Mouse (Mus musculus): ENCODE measurements at regions not wholly inside any gene's neighbourhood (a gene's known extent, or its start where the extent isn't known, plus 50 kb on each side); places are given as distances from the start of the nearest gene placed in this dataset.

DNA sequence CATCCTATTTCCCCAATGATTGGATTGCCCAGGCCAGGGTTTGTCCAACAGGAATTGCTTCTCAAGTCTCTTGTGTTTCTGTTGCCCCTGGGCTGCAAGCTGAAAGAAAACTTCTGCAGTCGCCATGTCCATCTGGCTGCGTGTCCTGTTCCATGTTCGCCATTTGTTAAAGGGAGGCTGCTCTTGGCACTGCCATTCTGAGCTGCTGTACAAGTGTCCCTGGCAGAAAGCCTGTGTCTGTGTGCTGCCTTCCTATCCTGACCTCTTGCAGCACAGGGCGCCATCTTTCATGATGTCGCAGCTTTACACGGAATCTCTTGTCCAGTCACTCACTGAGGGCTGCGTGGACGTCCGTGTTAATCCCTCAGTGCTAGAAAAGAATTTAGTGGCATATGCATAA is 349.2 kb downstream of the Agtpbp1 start:
- no peak for DNase-seq (ENCODE audit: low spot score in 2 of 2)

GRCm38 (mm10) chr13:59229111-59229541 is 355.9 kb downstream of the Agtpbp1 start:
- no peak for DNase-seq (ENCODE audit: low spot score in 2 of 2)

- no peak for DNase-seq (ENCODE audit: low spot score in 2 of 2)
Observed at GRCm38 (mm10) chr13:59228059-59228830, 356.8 kb downstream of the Agtpbp1 start.

- no peak for DNase-seq (ENCODE audit: low spot score in 2 of 2)
Observed at GRCm38 (mm10) chr13:59227523-59228058, 357.4 kb downstream of the Agtpbp1 start.

DNA sequence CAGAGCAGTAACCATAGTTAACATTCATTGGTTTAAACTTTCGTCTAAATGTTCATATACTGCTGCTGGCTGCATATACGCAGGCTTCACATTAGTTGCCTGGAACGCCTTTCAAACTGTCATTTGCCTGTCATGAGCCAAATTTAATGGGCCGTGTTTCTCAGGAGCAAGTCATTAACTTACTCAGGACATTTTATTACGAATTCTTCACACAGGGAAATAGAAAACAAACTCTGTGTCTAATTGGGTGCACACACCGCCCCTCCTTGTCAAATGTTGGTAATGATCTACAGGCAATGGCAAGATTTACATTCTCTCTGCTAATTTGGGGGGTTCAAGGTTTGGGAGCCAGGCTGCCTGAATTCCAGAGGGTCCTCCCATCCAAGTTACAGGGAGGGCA is 364.4 kb downstream of the Agtpbp1 start:
- no peak for DNase-seq (ENCODE audit: low spot score in 2 of 2)

DNA sequence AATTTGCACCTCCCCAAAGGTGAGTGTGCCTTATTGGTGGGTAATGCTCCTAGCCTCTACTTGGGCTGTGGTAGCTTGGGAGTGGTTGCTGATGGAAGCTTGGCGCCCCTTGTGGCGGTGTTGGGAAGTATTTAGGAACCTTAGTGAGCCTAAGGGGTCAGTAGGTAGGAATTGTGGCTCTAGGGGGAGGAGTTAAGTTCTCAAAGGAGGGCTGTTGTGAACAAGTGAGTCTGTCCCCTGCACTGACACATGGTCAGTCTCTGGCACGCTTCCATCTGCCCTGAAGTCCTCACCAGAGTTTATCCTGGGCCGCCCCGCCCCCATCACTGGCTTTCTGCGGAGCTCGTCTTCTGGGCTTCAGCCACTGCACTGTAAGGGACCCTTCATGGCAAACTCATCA is 364.9 kb downstream of the Agtpbp1 start:
- no peak for DNase-seq (ENCODE audit: low spot score in 2 of 2)

DNA sequence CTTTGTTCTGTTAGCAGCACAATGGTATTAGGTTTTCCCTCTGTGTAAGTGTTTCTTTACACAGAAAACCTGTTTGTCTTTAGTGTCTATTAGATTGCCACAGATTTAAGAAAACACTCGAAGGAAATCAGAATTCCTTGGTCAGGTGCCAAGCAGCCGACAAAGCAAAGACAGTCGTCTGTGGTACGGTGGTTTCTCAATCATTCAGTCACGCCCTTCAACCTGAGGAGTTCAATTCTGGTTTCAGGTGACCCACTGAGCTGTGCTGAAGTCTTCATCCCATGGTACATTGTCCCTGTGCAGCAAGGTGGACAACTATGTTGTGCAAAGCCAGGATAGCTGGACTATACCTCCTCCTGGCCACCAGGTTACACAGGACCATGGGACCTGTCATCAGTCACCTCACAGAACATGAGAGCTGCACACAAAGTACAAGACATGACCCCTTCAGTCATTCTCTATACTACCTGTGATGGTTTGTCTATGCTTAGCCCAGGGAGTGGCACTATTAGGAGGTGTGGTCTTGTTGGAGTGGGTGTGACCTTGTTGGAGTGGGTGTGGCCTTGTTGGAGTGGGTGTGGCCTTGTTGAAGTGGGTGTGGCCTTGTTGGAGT is 368.2 kb downstream of the Agtpbp1 start:
- no peak for DNase-seq (ENCODE audit: low spot score in 2 of 2)

DNA sequence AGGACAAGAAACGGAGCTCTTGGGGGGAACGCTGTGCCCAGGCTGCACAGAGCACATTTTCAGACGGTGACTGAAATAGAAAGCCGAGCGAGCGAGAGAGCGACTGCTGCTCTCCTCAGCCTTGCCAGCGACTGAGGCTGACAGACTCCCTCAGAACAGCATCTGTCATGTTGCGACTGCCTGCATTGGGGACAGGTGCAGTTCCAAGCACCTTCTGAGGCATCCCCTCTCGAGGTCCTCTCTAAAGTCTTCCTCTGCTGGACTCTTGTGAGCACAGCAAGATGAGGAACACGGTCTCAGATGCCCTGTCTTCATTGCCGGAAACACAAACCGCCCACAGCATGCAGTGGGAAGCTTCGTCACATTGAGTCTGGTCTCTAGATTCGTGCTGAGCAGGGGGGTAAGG is 372.7 kb downstream of the Agtpbp1 start:
- peak; percentile 46 to 75 for DNase-seq (ENCODE audit: low spot score in 2 of 2)

DNA sequence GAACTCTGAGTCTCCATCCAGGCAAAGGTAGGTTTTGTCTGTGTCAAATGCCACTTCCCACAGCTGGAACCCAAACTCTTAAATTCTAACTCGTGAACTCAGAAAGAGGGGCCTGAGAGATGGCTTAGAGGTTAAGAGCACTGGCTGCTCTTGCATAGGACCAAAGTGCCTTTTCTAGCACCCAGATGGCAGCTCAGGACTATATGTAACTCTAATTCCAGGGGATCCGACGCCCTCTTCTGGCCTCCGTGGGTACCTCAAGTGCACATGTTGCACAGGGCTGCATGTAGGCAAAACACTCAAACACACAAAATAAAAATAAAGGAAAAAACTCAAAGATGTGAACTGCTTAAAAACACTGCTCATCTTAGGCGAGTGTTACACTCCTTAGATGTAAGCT is 374.2 kb downstream of the Agtpbp1 start:
- no peak for DNase-seq (ENCODE audit: low spot score in 2 of 2)

- DNase-seq (ENCODE audit: low spot score in 2 of 2) = no peak
Observed at GRCm38 (mm10) chr13:59206186-59206585, 378.8 kb downstream of the Agtpbp1 start.

- DNase-seq (ENCODE audit: low spot score in 2 of 2) = no peak
Observed at GRCm38 (mm10) chr13:59204506-59204905, 380.5 kb downstream of the Agtpbp1 start.

GRCm38 (mm10) chr13:59196311-59196710 is 388.7 kb downstream of the Agtpbp1 start:
- no peak for DNase-seq (ENCODE audit: low spot score in 2 of 2)

GRCm38 (mm10) chr13:59188431-59188830 is 382.1 kb downstream of the Ntrk2 start:
- DNase-seq (ENCODE audit: low spot score in 2 of 2) = no peak
